Mouse (Mus musculus) limb, embryonic 10.5 days (tissue): ENCODE measurements around the gene Olfr680-ps1. TPM values are rescaled to one million over a fixed set of nuclear protein-coding genes. Genes with fewer than 3 reads are reported as not detected.
"Not testable (repeated sequence)": the region's sequence is repeated elsewhere in the genome, so short reads cannot be mapped to it uniquely, and the experiment has no call there.

ENCODE experiments used
- DNase-seq: peaks from one replicate; pipeline ENCODE4 v3.0.0-alpha.2; 2017; ENCODE audit warnings: low spot score
- H3K27ac ChIP-seq: fragments of 300-500 bp; sonication (generic); 2 replicates; pipeline ENCODE4 v1.5.1; 2016; ENCODE audit warnings: mild to moderate bottlenecking
- H3K27me3 ChIP-seq: fragments of 300-500 bp; sonication (generic); 2 replicates; pipeline ENCODE4 v1.6.1; 2016; ENCODE audit warnings: low read depth, mild to moderate bottlenecking; ENCODE audit not compliant: poor library complexity, severe bottlenecking
- H3K36me3 ChIP-seq: fragments of 300-500 bp; sonication (generic); 2 replicates; pipeline ENCODE4 v1.6.1; 2016; ENCODE audit warnings: mild to moderate bottlenecking, moderate library complexity
- H3K4me1 ChIP-seq: fragments of 300-500 bp; sonication (generic); 2 replicates; pipeline ENCODE4 v1.6.1; 2016
- H3K4me3 ChIP-seq: fragments of 300-500 bp; sonication (generic); 2 replicates; pipeline ENCODE4 v1.5.1; 2016; ENCODE audit warnings: mild to moderate bottlenecking, moderate library complexity
- H3K9me3 ChIP-seq: fragments of 300-500 bp; sonication (generic); replicated peaks from 2 replicates; pipeline ENCODE4 v1.6.1; 2016; ENCODE audit warnings: mild to moderate bottlenecking
- WGBS: fragments of 180-500 bp; shearing (Covaris S2); methylation state at CpG from one replicate; pipeline ENCODE4 v1.1.7; 2016; 5-methylcytosine and 5-hydroxymethylcytosine counted together
- polyA plus RNA-seq: library from polyadenylated mRNA; unstranded; fragments of >200 nt; fragmentation: Nextera tagmentation; extraction: Ambion mirVana; gene quantifications from 2 replicates; pipeline ENCODE4 v1.2.1, GENCODE M21; 2016

Gene Olfr680-ps1
- polyA plus RNA-seq, result not detected in 2 replicates

GRCm38 (mm10) chr7:105092717-105093116, at the start of gene Olfr680-ps1:
Gene Olfr680-ps1, minus strand, starts transcription at chr7:105092817.
- not testable (repeated sequence) for H3K4me1 ChIP-seq, H3K27ac ChIP-seq, H3K27me3 ChIP-seq, DNase-seq, H3K36me3 ChIP-seq, H3K9me3 ChIP-seq, H3K4me3 ChIP-seq

GRCm38 (mm10) chr7:105141275-105141674, 48.7 kb upstream of the Olfr680-ps1 start:
- H3K4me3 ChIP-seq, result no peak overlapping the region
- H3K27ac ChIP-seq, result no peak overlapping the region
- no peaks in the 10 kb centered on the region for H3K36me3 ChIP-seq
- 82% methylated on average over 2 of the region's 2 CpGs for WGBS
- H3K27me3 ChIP-seq, result no peaks in the 10 kb centered on the region
- no peaks in the 10 kb centered on the region for H3K4me1 ChIP-seq
- no peak for DNase-seq
- H3K9me3 ChIP-seq, result no peaks in the 10 kb centered on the region

- no peak within 1 kb of the TSS for H3K4me3 ChIP-seq
- H3K4me1 ChIP-seq, result no peaks in the 10 kb centered on the region
- DNase-seq, result no peak
- H3K27me3 ChIP-seq, result no peaks in the 10 kb centered on the region
- H3K9me3 ChIP-seq, result no peaks in the 10 kb centered on the region
- H3K27ac ChIP-seq, result no peak within 1 kb of the TSS
- H3K36me3 ChIP-seq, result no peaks in the 10 kb centered on the region
Observed at GRCm38 (mm10) chr7:105116536-105116935, 23.9 kb upstream of the Olfr680-ps1 start, which contains the start of gene Olfr681. Gene Olfr681, plus strand, starts transcription at chr7:105116836.

- no peak for DNase-seq
- H3K27me3 ChIP-seq, result no peaks in the 10 kb centered on the region
- 67% methylated on average over 1 of the region's 1 CpGs for WGBS
- no peaks in the 10 kb centered on the region for H3K9me3 ChIP-seq
- H3K27ac ChIP-seq, result no peak within 1 kb of the TSS
- no peaks in the 10 kb centered on the region for H3K4me1 ChIP-seq
- no peaks in the 10 kb centered on the region for H3K36me3 ChIP-seq
- no peak within 1 kb of the TSS for H3K4me3 ChIP-seq
Observed at GRCm38 (mm10) chr7:105080905-105081304, 11.7 kb downstream of the Olfr680-ps1 start, which contains the start of gene Olfr679. Gene Olfr679, plus strand, starts transcription at chr7:105081205.

- whole genome bisulfite sequencing, result 92% methylated on average over 1 of the region's 1 CpGs
- H3K4me1 ChIP-seq, result no peaks in the 10 kb centered on the region
Observed at GRCm38 (mm10) chr7:105064175-105064574, 28.4 kb downstream of the Olfr680-ps1 start, which contains the start of gene Olfr678. Gene Olfr678, plus strand, starts transcription at chr7:105064475.

GRCm38 (mm10) chr7:105058951-105059350, 33.7 kb downstream of the Olfr680-ps1 start:
- H3K4me3 ChIP-seq, result no peak overlapping the region
- H3K27me3 ChIP-seq, result no peaks in the 10 kb centered on the region
- H3K27ac ChIP-seq, result no peak overlapping the region
- H3K4me1 ChIP-seq, result no peaks in the 10 kb centered on the region
- no peak for DNase-seq
- H3K36me3 ChIP-seq, result no peaks in the 10 kb centered on the region
- no peaks in the 10 kb centered on the region for H3K9me3 ChIP-seq

More at GRCm38 (mm10) chr7:105064175-105064574, 28.4 kb downstream of the Olfr680-ps1 start, which contains the start of gene Olfr678:
- H3K9me3 ChIP-seq, result no peaks in the 10 kb centered on the region
- DNase-seq, result no peak
- H3K36me3 ChIP-seq, result no peaks in the 10 kb centered on the region
- H3K4me3 ChIP-seq, result no peak within 1 kb of the TSS
- H3K27me3 ChIP-seq, result no peaks in the 10 kb centered on the region
- H3K27ac ChIP-seq, result no peak within 1 kb of the TSS

Other genes with a start within 250 kb of the Olfr680-ps1 start
- gene Usp17la, start 235.8 kb downstream of the Olfr680-ps1 start, polyA plus RNA-seq, result not detected in 2 replicates
- gene Olfr665, start 214.8 kb downstream of the Olfr680-ps1 start, polyA plus RNA-seq, result not detected in 2 replicates
- gene Olfr666, start 196.9 kb downstream of the Olfr680-ps1 start, polyA plus RNA-seq, result not detected in 2 replicates
- gene Olfr667, start 171.3 kb downstream of the Olfr680-ps1 start, polyA plus RNA-seq, result not detected in 2 replicates
- not detected in 2 replicates for gene Olfr668, start 164.8 kb downstream of the Olfr680-ps1 start, polyA plus RNA-seq
- gene Olfr669, start 158.6 kb downstream of the Olfr680-ps1 start, polyA plus RNA-seq, result not detected in 2 replicates
- not detected in 2 replicates for gene Olfr670, start 130.2 kb downstream of the Olfr680-ps1 start, polyA plus RNA-seq
- not detected in 2 replicates for gene Olfr671, start 113.7 kb downstream of the Olfr680-ps1 start, polyA plus RNA-seq
- gene Olfr672, start 90.8 kb downstream of the Olfr680-ps1 start, polyA plus RNA-seq, result not detected in 2 replicates
- not detected in 2 replicates for gene Olfr675, start 64.4 kb downstream of the Olfr680-ps1 start, polyA plus RNA-seq
- gene Olfr676, start 60.1 kb downstream of the Olfr680-ps1 start, polyA plus RNA-seq, result not detected in 2 replicates
- not detected in 2 replicates for gene Olfr677, start 41.4 kb downstream of the Olfr680-ps1 start, polyA plus RNA-seq
- gene Olfr678, start 28.3 kb downstream of the Olfr680-ps1 start, polyA plus RNA-seq, result not detected in 2 replicates
- gene Olfr679, start 11.6 kb downstream of the Olfr680-ps1 start, polyA plus RNA-seq, result not detected in 2 replicates
- gene Olfr681, start 24.0 kb upstream of the Olfr680-ps1 start, polyA plus RNA-seq, result not detected in 2 replicates
- gene Olfr683, start 54.2 kb upstream of the Olfr680-ps1 start, polyA plus RNA-seq, result not detected in 2 replicates
- gene Olfr684, start 70.8 kb upstream of the Olfr680-ps1 start, polyA plus RNA-seq, result not detected in 2 replicates
- not detected in 2 replicates for gene Olfr685, start 93.2 kb upstream of the Olfr680-ps1 start, polyA plus RNA-seq
- gene Olfr686, start 114.7 kb upstream of the Olfr680-ps1 start, polyA plus RNA-seq, result not detected in 2 replicates
- not detected in 2 replicates for gene Olfr688, start 195.3 kb upstream of the Olfr680-ps1 start, polyA plus RNA-seq
- gene Olfr689, start 218.3 kb upstream of the Olfr680-ps1 start, polyA plus RNA-seq, result not detected in 2 replicates
- gene Olfr690, start 241.3 kb upstream of the Olfr680-ps1 start, polyA plus RNA-seq, result not detected in 2 replicates
- gene Olfr691, start 249.5 kb upstream of the Olfr680-ps1 start, polyA plus RNA-seq, result 0.14 and 0.15 TPM in 2 replicates